Mouse (Mus musculus): ENCODE measurements around the gene Nfatc3. TPM values are rescaled to one million over a fixed set of nuclear protein-coding genes. Genes with fewer than 3 reads are reported as not detected.

Nfatc3 gene
- total RNA-seq, 2 experiments from 2014 or later: 26.5 to 104 TPM

DNA sequence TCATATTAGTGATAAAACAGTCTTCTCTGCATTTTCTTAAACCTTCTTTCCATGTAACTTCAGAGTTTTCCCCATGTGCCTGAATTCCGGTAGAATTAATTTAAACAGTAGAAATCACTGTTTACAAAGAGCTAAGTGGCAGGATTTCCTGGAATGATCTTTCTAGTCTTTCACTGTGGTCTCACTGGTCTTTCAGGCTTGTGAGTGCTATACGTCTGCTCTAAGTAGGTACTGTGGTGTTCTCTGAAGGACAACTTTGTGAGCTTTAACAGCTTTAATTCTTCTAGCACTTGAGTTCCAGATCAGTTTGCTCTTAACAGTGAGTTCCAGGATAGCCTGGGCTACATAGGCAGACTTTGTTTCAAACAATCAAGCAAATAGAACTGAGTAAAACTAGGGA, 119.8 kb downstream of the Nfatc3 start:
- ATAC-seq (ENCODE audit: poor library complexity, severe bottlenecking): no peak

Other genes with a start within 250 kb of the Nfatc3 start
- 10.2 and 10.5 TPM in 2 replicates for gene Ranbp10, start 231.5 kb upstream of the Nfatc3 start, total RNA-seq (2015)
- gene Ranbp10, start 231.5 kb upstream of the Nfatc3 start, total RNA-seq (2017): 6.4 and 7.0 TPM in 2 replicates
- not detected in 2 replicates for gene Tsnaxip1, start 231.1 kb upstream of the Nfatc3 start, total RNA-seq (2015)
- not detected in 2 replicates for gene Tsnaxip1, start 231.1 kb upstream of the Nfatc3 start, total RNA-seq (2017)
- 12.4 and 18.3 TPM in 2 replicates for gene Cenpt, start 205.6 kb upstream of the Nfatc3 start, total RNA-seq (2015)
- gene Cenpt, start 205.6 kb upstream of the Nfatc3 start, total RNA-seq (2017): 16.7 and 25.0 TPM in 2 replicates
- 42.8 and 48.9 TPM in 2 replicates for gene Thap11, start 203.7 kb upstream of the Nfatc3 start, total RNA-seq (2015)
- gene Thap11, start 203.7 kb upstream of the Nfatc3 start, total RNA-seq (2017): 38.5 and 42.6 TPM in 2 replicates
- 103 and 117 TPM in 2 replicates for gene Nutf2, start 198.3 kb upstream of the Nfatc3 start, total RNA-seq (2015)
- 40.9 and 54.5 TPM in 2 replicates for gene Nutf2, start 198.3 kb upstream of the Nfatc3 start, total RNA-seq (2017)
- gene Edc4, start 178.0 kb upstream of the Nfatc3 start, total RNA-seq (2015): 12.0 and 12.2 TPM in 2 replicates
- gene Edc4, start 178.0 kb upstream of the Nfatc3 start, total RNA-seq (2017): 23.8 and 27.5 TPM in 2 replicates
- 0.42 TPM in 1 of 2 replicates, not detected in the other for gene Nrn1l, start 165.3 kb upstream of the Nfatc3 start, total RNA-seq (2015)
- gene Nrn1l, start 165.3 kb upstream of the Nfatc3 start, total RNA-seq (2017): not detected in 2 replicates
- gene Pskh1, start 158.4 kb upstream of the Nfatc3 start, total RNA-seq (2015): 8.6 and 9.7 TPM in 2 replicates
- 10.7 and 13.3 TPM in 2 replicates for gene Pskh1, start 158.4 kb upstream of the Nfatc3 start, total RNA-seq (2017)
- gene Ctrl, start 125.0 kb upstream of the Nfatc3 start, total RNA-seq (2015): 1.3 and 2.0 TPM in 2 replicates
- 0.55 and 1.1 TPM in 2 replicates for gene Ctrl, start 125.0 kb upstream of the Nfatc3 start, total RNA-seq (2017)
- gene Psmb10, start 120.4 kb upstream of the Nfatc3 start, total RNA-seq (2015): 164 and 185 TPM in 2 replicates
- gene Psmb10, start 120.4 kb upstream of the Nfatc3 start, total RNA-seq (2017): 56.1 and 63.6 TPM in 2 replicates
- 0.23 TPM in 1 of 2 replicates, not detected in the other for gene Lcat, start 115.5 kb upstream of the Nfatc3 start, total RNA-seq (2015)
- gene Lcat, start 115.5 kb upstream of the Nfatc3 start, total RNA-seq (2017): 0.45 TPM in 1 of 2 replicates, not detected in the other
- 2.9 and 5.9 TPM in 2 replicates for gene Slc12a4, start 92.7 kb upstream of the Nfatc3 start, total RNA-seq (2015)
- 2.1 and 9.4 TPM in 2 replicates for gene Slc12a4, start 92.7 kb upstream of the Nfatc3 start, total RNA-seq (2017)
- not detected in 2 replicates for gene Dpep3, start 79.4 kb upstream of the Nfatc3 start, total RNA-seq (2015)
- not detected in 2 replicates for gene Dpep3, start 79.4 kb upstream of the Nfatc3 start, total RNA-seq (2017)
- 3.8 and 4.3 TPM in 2 replicates for gene Dus2, start 67.5 kb upstream of the Nfatc3 start, total RNA-seq (2015)
- gene Dus2, start 67.5 kb upstream of the Nfatc3 start, total RNA-seq (2017): 6.0 and 6.9 TPM in 2 replicates
- 0.20 TPM in 1 of 2 replicates, not detected in the other for gene Dpep2nb, start 52.9 kb upstream of the Nfatc3 start, total RNA-seq (2015)
- gene Dpep2nb, start 52.9 kb upstream of the Nfatc3 start, total RNA-seq (2017): not detected in 2 replicates
- 8.8 and 9.6 TPM in 2 replicates for gene Ddx28, start 47.0 kb upstream of the Nfatc3 start, total RNA-seq (2015)
- gene Ddx28, start 47.0 kb upstream of the Nfatc3 start, total RNA-seq (2017): 13.7 and 13.9 TPM in 2 replicates
- not detected in 2 replicates for gene Esrp2, start 78.1 kb downstream of the Nfatc3 start, total RNA-seq (2015)
- not detected in 2 replicates for gene Esrp2, start 78.1 kb downstream of the Nfatc3 start, total RNA-seq (2017)
- 13.8 and 15.8 TPM in 2 replicates for gene Pla2g15, start 91.6 kb downstream of the Nfatc3 start, total RNA-seq (2015)
- 12.9 and 15.8 TPM in 2 replicates for gene Pla2g15, start 91.6 kb downstream of the Nfatc3 start, total RNA-seq (2017)
- 9.7 and 10.3 TPM in 2 replicates for gene Slc7a6, start 110.0 kb downstream of the Nfatc3 start, total RNA-seq (2015)
- gene Slc7a6, start 110.0 kb downstream of the Nfatc3 start, total RNA-seq (2017): 7.6 and 9.4 TPM in 2 replicates
- 34.1 and 36.0 TPM in 2 replicates for gene Slc7a6os, start 152.1 kb downstream of the Nfatc3 start, total RNA-seq (2015)
- gene Slc7a6os, start 152.1 kb downstream of the Nfatc3 start, total RNA-seq (2017): 24.8 and 34.4 TPM in 2 replicates
- gene Prmt7, start 152.1 kb downstream of the Nfatc3 start, total RNA-seq (2015): 2.7 and 3.7 TPM in 2 replicates
- 10.3 and 11.6 TPM in 2 replicates for gene Prmt7, start 152.1 kb downstream of the Nfatc3 start, total RNA-seq (2017)

Data from megakaryocyte, adult 5-6 weeks (primary cell).